Mouse (Mus musculus) brain, embryonic 14.5 days (tissue): ENCODE measurements around the gene Yipf4.

Source experiments
- CTCF ChIP-seq: fragments of 200-500 bp; IDR thresholded peaks from 2 replicates; pipeline ENCODE4 v1.5.1; 2012; ENCODE audit warnings: inconsistent platforms, mild to moderate bottlenecking, moderate library complexity, borderline replicate concordance; ENCODE audit not compliant: insufficient read depth, insufficient read length; ENCODE audit errors: extremely low read depth
- POLR2A ChIP-seq: fragments of 200-500 bp; IDR thresholded peaks from 2 replicates; pipeline ENCODE4 v1.6.1; 2012; ENCODE audit warnings: mild to moderate bottlenecking, inconsistent platforms, borderline replicate concordance; ENCODE audit not compliant: poor library complexity, insufficient read depth, insufficient read length, severe bottlenecking; ENCODE audit errors: extremely low read depth

DNA sequence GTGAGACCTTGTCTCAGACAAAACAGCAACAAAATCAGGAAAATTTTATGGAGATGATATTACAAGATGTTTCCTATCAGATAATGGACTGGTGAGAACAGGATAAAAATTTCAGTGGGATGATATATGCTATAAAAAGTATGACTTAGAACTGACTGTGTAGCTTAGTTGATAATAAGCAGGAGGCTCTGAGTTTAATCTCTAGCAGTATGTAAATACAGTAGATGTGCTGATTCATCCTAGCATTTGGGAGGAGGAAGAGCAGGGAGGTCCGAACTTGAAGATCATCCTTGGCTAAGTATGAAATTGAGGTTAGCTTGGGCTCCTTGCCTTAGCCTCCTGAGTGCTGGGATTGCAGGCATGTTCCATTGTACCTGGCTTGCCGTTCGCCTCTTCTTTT is 2.3 kb downstream of the Yipf4 start:
- TF ChIP-seq CTCF (no peak), POLR2A (no peak)
